Mouse (Mus musculus) natural killer cell, adult 2 months (primary cell): ENCODE data around the gene Zfp991.
"Not testable (repeated sequence)": the region's sequence is repeated elsewhere in the genome, so short reads cannot be mapped to it uniquely, and the experiment has no call there.

Source experiments
- DNase-seq, 2 experiments: peaks; one replicate each; pipeline ENCODE4 v3.0.0; 2022; ENCODE audit warnings: low spot score in 2 of 2

The Zfp991 gene

GRCm38 (mm10) chr4:147181969-147182705, 50.3 kb downstream of the Zfp991 start:
- not testable (repeated sequence) for DNase-seq

GRCm38 (mm10) chr4:147186824-147187223, 55.0 kb downstream of the Zfp991 start:
- DNase-seq, result not testable (repeated sequence)

GRCm38 (mm10) chr4:147187283-147187965, 55.6 kb downstream of the Zfp991 start:
- not testable (repeated sequence) for DNase-seq

- not testable (repeated sequence) for DNase-seq
Observed at GRCm38 (mm10) chr4:147195186-147195585, 63.3 kb downstream of the Zfp991 start.

- not testable (repeated sequence) for DNase-seq
Observed at GRCm38 (mm10) chr4:147197210-147197609, 65.4 kb downstream of the Zfp991 start.

GRCm38 (mm10) chr4:147199055-147199750, 67.4 kb downstream of the Zfp991 start:
- DNase-seq, result not testable (repeated sequence)

GRCm38 (mm10) chr4:147201920-147202660, 70.3 kb downstream of the Zfp991 start:
- DNase-seq, result not testable (repeated sequence)

GRCm38 (mm10) chr4:147212182-147212928, 80.5 kb downstream of the Zfp991 start:
- DNase-seq, result not testable (repeated sequence)

GRCm38 (mm10) chr4:147214233-147214632, 82.4 kb downstream of the Zfp991 start:
- DNase-seq, result not testable (repeated sequence)

GRCm38 (mm10) chr4:147217676-147218075, 85.8 kb downstream of the Zfp991 start:
- not testable (repeated sequence) for DNase-seq

GRCm38 (mm10) chr4:147219319-147220070, 87.7 kb downstream of the Zfp991 start:
- not testable (repeated sequence) for DNase-seq

- not testable (repeated sequence) for DNase-seq
Observed at GRCm38 (mm10) chr4:147220226-147220625, 88.4 kb downstream of the Zfp991 start.

GRCm38 (mm10) chr4:147222021-147222420, 90.2 kb downstream of the Zfp991 start:
- DNase-seq, result not testable (repeated sequence)

- not testable (repeated sequence) for DNase-seq
Observed at GRCm38 (mm10) chr4:147223778-147224435, 92.1 kb downstream of the Zfp991 start.

- not testable (repeated sequence) for DNase-seq
Observed at GRCm38 (mm10) chr4:147225616-147226015, 93.8 kb downstream of the Zfp991 start.

GRCm38 (mm10) chr4:147230026-147230425, 98.2 kb downstream of the Zfp991 start:
- not testable (repeated sequence) for DNase-seq
